ENCODE assay signal across 12 mouse cellular contexts in the genomic region with DNA sequence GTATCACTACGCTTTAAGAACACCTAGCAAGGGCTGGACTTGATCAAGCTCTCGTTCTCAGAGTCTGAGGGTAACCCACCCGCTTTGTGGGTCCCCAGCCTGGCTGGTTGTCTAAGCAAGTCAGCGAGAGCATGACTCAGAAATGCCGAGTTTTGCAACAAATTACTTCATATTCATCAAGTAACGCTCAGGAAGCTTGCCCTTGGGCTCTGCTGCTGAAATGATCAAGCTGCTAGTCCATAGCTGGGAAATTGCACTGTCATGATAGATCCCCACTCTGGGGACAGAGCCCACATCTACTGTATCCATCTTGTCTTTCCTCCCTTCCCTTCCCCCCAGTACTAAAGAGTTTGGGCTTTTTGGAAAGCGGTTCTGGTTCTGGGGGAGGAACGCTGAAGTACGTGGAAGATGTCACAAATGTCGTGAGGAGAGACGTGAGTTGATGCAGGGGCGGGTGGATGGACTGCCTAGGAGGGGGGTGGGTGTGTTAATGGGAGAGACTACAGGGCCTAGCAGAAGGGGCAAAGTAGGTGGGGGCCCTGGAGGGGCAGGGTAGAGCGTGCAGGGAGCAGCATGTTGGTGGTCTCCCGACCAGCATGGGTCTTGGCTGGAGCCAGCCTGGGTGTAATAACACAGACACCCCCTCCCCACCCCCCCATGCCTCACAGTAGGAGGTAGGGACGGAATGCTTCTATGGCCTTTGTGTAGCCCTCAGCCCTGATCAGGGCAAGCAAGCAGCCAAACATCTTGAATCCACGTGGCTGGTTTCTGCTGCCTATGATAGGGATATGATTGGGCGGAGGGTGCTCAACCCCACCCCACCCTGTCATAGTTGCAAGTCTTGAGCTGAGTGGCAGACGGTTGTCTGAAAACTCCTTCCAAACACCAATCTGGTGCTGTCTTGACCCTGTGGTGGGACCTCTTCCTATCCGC. TPM values are rescaled to one million over a fixed set of nuclear protein-coding genes. Genes with fewer than 3 reads are reported as not detected.
DNase-seq lines count a peak whose midpoint lies in the region; ATAC-seq lines count a peak whose summit lies in the region.
"Had no signal": no experiment of that assay in that cellular context is flagged by ENCODE, and none has a peak within 500 bp of the region (broad histone marks: within the 10 kb centered on the region; RNA-seq: fewer than 3 reads in every experiment).

No protein-coding gene starts in this region.

- no peak overlapping the region for H3K9ac ChIP-seq in kidney, embryonic 15.5 days
- H3K9ac ChIP-seq in hindbrain, embryonic 12.5 days = no peak overlapping the region
- H3K9ac ChIP-seq: heart, embryonic 13.5 days had no signal

- DNase-seq in kidney, adult 11 months = peak; percentile 20
- peak; percentile 21 for DNase-seq in adipocyte (ENCODE audit: low spot score)
- peak; percentile 33 to 36 for DNase-seq in heart, postnatal 10 days
- no peak for DNase-seq in layer of hippocampus, adult 18-20 months (ENCODE audit: low spot score in 2 of 2)
- no peak for DNase-seq in left cerebral cortex, postnatal 36 days (ENCODE audit: low spot score in 2 of 2)
- DNase-seq: cerebellum, adult 9-11 months; thymus, adult 2 months had no signal

- no peaks in the 10 kb centered on the region for H3K27me3 ChIP-seq in kidney, embryonic 15.5 days
- H3K27me3 ChIP-seq in hindbrain, embryonic 12.5 days = no peaks in the 10 kb centered on the region

- no peaks in the 10 kb centered on the region for H3K36me3 ChIP-seq in kidney, embryonic 15.5 days
- H3K36me3 ChIP-seq in macrophage (ENCODE audit: inconsistent target) = no peaks in the 10 kb centered on the region
- H3K36me3 ChIP-seq in hindbrain, embryonic 12.5 days = no peaks in the 10 kb centered on the region
- H3K36me3 ChIP-seq: heart, embryonic 13.5 days had no signal

- no peak overlapping the region for H3K27ac ChIP-seq in kidney, embryonic 15.5 days
- H3K27ac ChIP-seq in macrophage = peak overlapping the region; percentile 17
- H3K27ac ChIP-seq in hindbrain, embryonic 12.5 days = no peak overlapping the region
- H3K27ac ChIP-seq: heart, embryonic 13.5 days had no signal

- intact Hi-C loops in heart, postnatal 10 days (cut with DNase I) = no loop called here
- intact Hi-C loops in left cerebral cortex, postnatal 36 days (cut with DNase I) = no loop called here

- no peaks in the 10 kb centered on the region for H3K9me3 ChIP-seq in kidney, embryonic 15.5 days (replicated peaks)
- no peaks in the 10 kb centered on the region for H3K9me3 ChIP-seq in hindbrain, embryonic 12.5 days (replicated peaks)
- H3K9me3 ChIP-seq: heart, embryonic 13.5 days had no signal

- H3K79me2 ChIP-seq in macrophage (ENCODE audit: inconsistent target) = no peaks in the 10 kb centered on the region

- no peak overlapping the region for H3K4me3 ChIP-seq in kidney, embryonic 15.5 days (replicated peaks)
- H3K4me3 ChIP-seq in macrophage (ENCODE audit: inconsistent target) = no peak overlapping the region
- H3K4me3 ChIP-seq in hindbrain, embryonic 12.5 days = no peak overlapping the region
- H3K4me3 ChIP-seq: heart, embryonic 13.5 days had no signal

- 63% methylated on average over 19 of the region's 19 CpGs for WGBS in kidney, embryonic 15.5 days
- 49% methylated on average over 19 of the region's 19 CpGs for WGBS in macrophage (ENCODE audit: missing documents)
- 74% methylated on average over 19 of the region's 19 CpGs for WGBS in hindbrain, embryonic 12.5 days

- H3K4me2 ChIP-seq in kidney, embryonic 15.5 days = no peak overlapping the region
- no peak overlapping the region for H3K4me2 ChIP-seq in hindbrain, embryonic 12.5 days (replicated peaks)
- H3K4me2 ChIP-seq: heart, embryonic 13.5 days had no signal

- 0 out of 2 replicates have a peak, but pooled peaks cover 3% of the 10 kb centered on the region for H3K4me1 ChIP-seq in kidney, embryonic 15.5 days
- H3K4me1 ChIP-seq in hindbrain, embryonic 12.5 days = no peaks in the 10 kb centered on the region
- H3K4me1 ChIP-seq: heart, embryonic 13.5 days had no signal

- ATAC-seq in kidney, embryonic 15.5 days (replicated peaks; ENCODE audit: low FRiP score) = no peak
- no peak for ATAC-seq in hindbrain, embryonic 12.5 days (ENCODE audit: low FRiP score)

RNA-seq across cellular contexts. Expression of gene Aire, which starts 11.5 kb away (rescaled TPM):
- 1.6 TPM in 2 replicates for polyA plus RNA-seq in kidney, embryonic 15.5 days (2015; fragmentation: Nextera tagmentation; extraction: Ambion mirVana)
- total RNA-seq in heart, postnatal 10 days (2021) = not detected
- 1 to 10 TPM in 1 of 26 experiments, under 1 TPM in 3, not detected in 22; 0.25 to 1.2 (median 0.54) TPM for total RNA-seq in macrophage (2018; cell fraction: chromatin; rRNA removed)
- total RNA-seq in macrophage (2018; cell fraction: cytosol; rRNA removed) = under 1 TPM in 1 of 26 experiments, not detected in 25; 0.05 TPM
- 1 to 10 TPM in 1 of 26 experiments, under 1 TPM in 2, not detected in 23; 0.25 to 1.1 (median 0.86) TPM for total RNA-seq in macrophage (2018; cell fraction: nucleus; rRNA removed)
- not detected in 3 replicates for polyA plus RNA-seq in macrophage (2018)
- under 1 TPM; 0.64 to 0.79 TPM for total RNA-seq in layer of hippocampus, adult 18-20 months (2021)
- under 1 TPM in 1 of 2 experiments, not detected in 1; 0.25 TPM for total RNA-seq in left cerebral cortex, postnatal 36 days (2021)
- polyA plus RNA-seq in hindbrain, embryonic 12.5 days (2016; fragmentation: Nextera tagmentation; extraction: Ambion mirVana) = 0.20 and 0.23 TPM in 2 replicates
- polyA plus RNA-seq: heart, embryonic 13.5 days had no signal

RNA-seq across cellular contexts. Expression of gene Dnmt3l, which starts 13.2 kb away (rescaled TPM):
- 0.68 and 1.1 TPM in 2 replicates for polyA plus RNA-seq in kidney, embryonic 15.5 days (2015; fragmentation: Nextera tagmentation; extraction: Ambion mirVana)
- not detected for total RNA-seq in heart, postnatal 10 days (2021)
- 1 to 10 TPM in 1 of 26 experiments, not detected in 25; 5.1 TPM for total RNA-seq in macrophage (2018; cell fraction: chromatin; rRNA removed)
- total RNA-seq in macrophage (2018; cell fraction: cytosol; rRNA removed) = 1 to 10 TPM in 6 of 26 experiments, under 1 TPM in 14, not detected in 6; 0.10 to 2.0 (median 0.58) TPM
- 1 to 10 TPM in 6 of 26 experiments, under 1 TPM in 1, not detected in 19; 0.95 to 5.7 (median 2.5) TPM for total RNA-seq in macrophage (2018; cell fraction: nucleus; rRNA removed)
- polyA plus RNA-seq in macrophage (2018) = 0.14 to 2.0 TPM in 2 of 3 replicates, not detected in the other
- 1 to 10 TPM in 1 of 2 experiments, under 1 TPM in 1; 0.74 to 1.2 TPM for total RNA-seq in layer of hippocampus, adult 18-20 months (2021)
- total RNA-seq in left cerebral cortex, postnatal 36 days (2021) = not detected
- 0.48 TPM in 1 of 2 replicates, not detected in the other for polyA plus RNA-seq in hindbrain, embryonic 12.5 days (2016; fragmentation: Nextera tagmentation; extraction: Ambion mirVana)
- polyA plus RNA-seq: neural tube, embryonic 14.5 days had no signal

RNA-seq across cellular contexts. Expression of gene Icosl, which starts 14.2 kb away (rescaled TPM):
- 5.6 and 7.1 TPM in 2 replicates for polyA plus RNA-seq in kidney, embryonic 15.5 days (2015; fragmentation: Nextera tagmentation; extraction: Ambion mirVana)
- 1 to 10 TPM; 4.4 to 5.4 TPM for total RNA-seq in heart, postnatal 10 days (2021)
- total RNA-seq in macrophage (2018; cell fraction: chromatin; rRNA removed) = 100 to 1,000 TPM in 12 of 26 experiments, 10 to 100 TPM in 12, 1 to 10 TPM in 2; 5.6 to 297 (median 81.2) TPM
- 10 to 100 TPM in 18 of 26 experiments, 1 to 10 TPM in 8; 3.2 to 63.4 (median 12.6) TPM for total RNA-seq in macrophage (2018; cell fraction: cytosol; rRNA removed)
- 100 to 1,000 TPM in 16 of 26 experiments, 10 to 100 TPM in 10; 16.2 to 343 (median 144) TPM for total RNA-seq in macrophage (2018; cell fraction: nucleus; rRNA removed)
- 3.6 to 12.1 TPM (median 7.4 TPM) in 3 replicates for polyA plus RNA-seq in macrophage (2018)
- 10 to 100 TPM; 12.1 to 12.7 TPM for total RNA-seq in layer of hippocampus, adult 18-20 months (2021)
- total RNA-seq in left cerebral cortex, postnatal 36 days (2021) = 1 to 10 TPM; 1.9 to 2.2 TPM
- 1.2 and 1.8 TPM in 2 replicates for polyA plus RNA-seq in hindbrain, embryonic 12.5 days (2016; fragmentation: Nextera tagmentation; extraction: Ambion mirVana)

RNA-seq across cellular contexts. Expression of gene Pfkl, which starts 45.0 kb away (rescaled TPM):
- 149 and 164 TPM in 2 replicates for polyA plus RNA-seq in kidney, embryonic 15.5 days (2015; fragmentation: Nextera tagmentation; extraction: Ambion mirVana)
- total RNA-seq in heart, postnatal 10 days (2021) = 100 to 1,000 TPM; 108 to 119 TPM
- total RNA-seq in macrophage (2018; cell fraction: chromatin; rRNA removed) = 10 to 100 TPM; 14.9 to 75.9 (median 37.3) TPM
- total RNA-seq in macrophage (2018; cell fraction: cytosol; rRNA removed) = 10 to 100 TPM in 25 of 26 experiments, 1 to 10 TPM in 1; 9.2 to 24.1 (median 16.9) TPM
- total RNA-seq in macrophage (2018; cell fraction: nucleus; rRNA removed) = 10 to 100 TPM in 25 of 26 experiments, 1 to 10 TPM in 1; 9.2 to 39.2 (median 20.7) TPM
- 12.8 to 25.9 TPM (median 18.5 TPM) in 3 replicates for polyA plus RNA-seq in macrophage (2018)
- total RNA-seq in layer of hippocampus, adult 18-20 months (2021) = 100 to 1,000 TPM; 217 to 223 TPM
- 100 to 1,000 TPM; 149 to 153 TPM for total RNA-seq in left cerebral cortex, postnatal 36 days (2021)
- polyA plus RNA-seq in hindbrain, embryonic 12.5 days (2016; fragmentation: Nextera tagmentation; extraction: Ambion mirVana) = 118 and 132 TPM in 2 replicates

Comparison
In these comparisons a context has a peak if more than half of its experiments do, and no peak if none do; other contexts are left out.
1. DNase-seq: peak in kidney, adult 11 months (single experiment), adipocyte (single experiment) and heart, postnatal 10 days (2 of 2); none in layer of hippocampus, adult 18-20 months (0 of 2) and left cerebral cortex, postnatal 36 days (0 of 2).